Mouse (Mus musculus) liver, embryonic 16.5 days (tissue): Measurements from ENCODE around the gene Vmn1r34. TPM values are rescaled to one million over a fixed set of nuclear protein-coding genes. Genes with fewer than 3 reads are reported as not detected.
"Not testable (repeated sequence)": the region's sequence is repeated elsewhere in the genome, so short reads cannot be mapped to it uniquely, and the experiment has no call there.

ENCODE experiments used
- ATAC-seq: fragments of 200-750 bp; cut with Nextera tagmentation; 2 replicates; pipeline ENCODE4 v1.8.0; 2017; ENCODE audit warnings: low read depth, mild to moderate bottlenecking, moderate number of reproducible peaks, moderate library complexity
- H3K27ac ChIP-seq: fragments of 300-500 bp; sonication (generic); 2 replicates; pipeline ENCODE4 v1.5.1; 2014; ENCODE audit warnings: mild to moderate bottlenecking, low read length
- H3K27me3 ChIP-seq: fragments of 300-500 bp; sonication (generic); 2 replicates; pipeline ENCODE4 v1.6.1; 2014; ENCODE audit warnings: low read depth, low read length, mixed read lengths; ENCODE audit not compliant: control insufficient read depth, insufficient read depth
- H3K36me3 ChIP-seq: fragments of 300-500 bp; sonication (generic); 2 replicates; pipeline ENCODE4 v1.6.1; 2014; ENCODE audit warnings: mild to moderate bottlenecking; ENCODE audit not compliant: control insufficient read depth, insufficient read depth
- H3K4me1 ChIP-seq: fragments of 300-500 bp; sonication (generic); 2 replicates; pipeline ENCODE4 v1.6.1; 2014; ENCODE audit warnings: low read depth, low read length, mixed read lengths; ENCODE audit not compliant: control insufficient read depth
- H3K4me2 ChIP-seq: fragments of 300-500 bp; sonication (generic); 2 replicates; pipeline ENCODE4 v1.6.1; 2014; ENCODE audit warnings: low read depth, low read length, mixed read lengths
- H3K4me3 ChIP-seq: fragments of 300-500 bp; sonication (generic); 2 replicates; pipeline ENCODE4 v1.5.1; 2014; ENCODE audit warnings: low read depth, mild to moderate bottlenecking, low read length
- H3K9ac ChIP-seq: fragments of 300-500 bp; sonication (generic); 2 replicates; pipeline ENCODE4 v1.6.1; 2014; ENCODE audit warnings: low read depth, low read length
- H3K9me3 ChIP-seq: fragments of 300-500 bp; sonication (generic); replicated peaks from 2 replicates; pipeline ENCODE4 v1.6.1; 2016; ENCODE audit warnings: low read length; ENCODE audit not compliant: control insufficient read depth
- WGBS: fragments of 180-500 bp; shearing (Covaris S2); extraction: QIAGEN DNeasy Blood & Tissue Kit; methylation state at CpG from one replicate; pipeline ENCODE4 v1.1.7; 2014; ENCODE audit not compliant: insufficient replicate concordance; 5-methylcytosine and 5-hydroxymethylcytosine counted together
- polyA plus RNA-seq: library from polyadenylated mRNA; unstranded; fragments of >200 nt; fragmentation: Nextera tagmentation; extraction: Ambion mirVana; gene quantifications from 2 replicates; pipeline ENCODE4 v1.2.1, GENCODE M21; 2015

Gene Vmn1r34
- polyA plus RNA-seq, result not detected in 2 replicates

- 63% methylated on average over 1 of the region's 1 CpGs for WGBS
- H3K27ac ChIP-seq, result no peak within 1 kb of the TSS
- no peak for ATAC-seq
- no peak within 1 kb of the TSS for H3K4me2 ChIP-seq
- no peak within 1 kb of the TSS for H3K4me3 ChIP-seq
- no peaks in the 10 kb centered on the region for H3K9me3 ChIP-seq
- no peak within 1 kb of the TSS for H3K9ac ChIP-seq
- no peaks in the 10 kb centered on the region for H3K27me3 ChIP-seq
- H3K4me1 ChIP-seq, result no peaks in the 10 kb centered on the region
- no peaks in the 10 kb centered on the region for H3K36me3 ChIP-seq
These were observed at the start of gene Vmn1r34 for GRCm38 (mm10) chr6:66643779-66644178. Gene Vmn1r34 (minus strand): TSS chr6:66643879.

- Histone ChIP-seq H3K9ac (no peak within 1 kb of the TSS), H3K4me1 (no peaks in the 10 kb centered on the region), H3K36me3 (no peaks in the 10 kb centered on the region), H3K27me3 (no peaks in the 10 kb centered on the region), H3K27ac (no peak within 1 kb of the TSS), H3K9me3 (no peaks in the 10 kb centered on the region), H3K4me2 (no peak within 1 kb of the TSS), H3K4me3 (no peak within 1 kb of the TSS)
- no peak for ATAC-seq
- 54% methylated on average over 3 of the region's 3 CpGs for WGBS
These were observed 42.1 kb upstream of the Vmn1r34 start, which contains the start of gene Vmn1r35 for GRCm38 (mm10) chr6:66685806-66686205. Gene Vmn1r35 (minus strand): TSS chr6:66685906.

- H3K9me3 ChIP-seq, result not testable (repeated sequence)
These were observed 25.5 kb downstream of the Vmn1r34 start, which contains the start of gene Vmn1r33 for GRCm38 (mm10) chr6:66618182-66618581. Gene Vmn1r33 (minus strand): TSS chr6:66618282.

GRCm38 (mm10) chr6:66595804-66596203 lies 47.9 kb downstream of the Vmn1r34 start:
- H3K27me3 ChIP-seq, result no peaks in the 10 kb centered on the region
- no peaks in the 10 kb centered on the region for H3K36me3 ChIP-seq
- H3K4me2 ChIP-seq, result no peak overlapping the region
- H3K9me3 ChIP-seq, result no peaks in the 10 kb centered on the region
- no peak for ATAC-seq
- H3K4me3 ChIP-seq, result no peak overlapping the region
- H3K9ac ChIP-seq, result no peak overlapping the region
- H3K4me1 ChIP-seq, result no peaks in the 10 kb centered on the region
- H3K27ac ChIP-seq, result no peak overlapping the region

More at GRCm38 (mm10) chr6:66618182-66618581, 25.5 kb downstream of the Vmn1r34 start, which contains the start of gene Vmn1r33:
- not testable (repeated sequence) for ATAC-seq, H3K4me3 ChIP-seq, H3K27ac ChIP-seq, H3K9ac ChIP-seq, H3K27me3 ChIP-seq, H3K4me2 ChIP-seq, H3K4me1 ChIP-seq, H3K36me3 ChIP-seq

Other genes with a start within 250 kb of the Vmn1r34 start
- gene Mad2l1, start 108.5 kb downstream of the Vmn1r34 start, polyA plus RNA-seq, result 54.7 and 62.7 TPM in 2 replicates
- 0.04 TPM in 2 replicates for gene Vmn1r32, start 83.8 kb downstream of the Vmn1r34 start, polyA plus RNA-seq
- gene Vmn1r33, start 25.6 kb downstream of the Vmn1r34 start, polyA plus RNA-seq, result not detected in 2 replicates
- gene Vmn1r35, start 42.0 kb upstream of the Vmn1r34 start, polyA plus RNA-seq, result not detected in 2 replicates
- gene Vmn1r36, start 75.3 kb upstream of the Vmn1r34 start, polyA plus RNA-seq, result not detected in 2 replicates
- gene Vmn1r37, start 85.5 kb upstream of the Vmn1r34 start, polyA plus RNA-seq, result not detected in 2 replicates
- not detected in 2 replicates for gene Vmn1r38, start 138.7 kb upstream of the Vmn1r34 start, polyA plus RNA-seq
- not detected in 2 replicates for gene Vmn1r39, start 166.7 kb upstream of the Vmn1r34 start, polyA plus RNA-seq